Mouse (Mus musculus) forebrain, embryonic 11.5 days (tissue): ENCODE measurements at regions not wholly inside any gene's neighbourhood (a gene's known extent, or its start where the extent isn't known, plus 50 kb on each side); places are given as distances from the start of the nearest gene placed in this dataset.
A peak's percentile ranks its signal among the peaks of the same experiment; 100 is the strongest.

ENCODE experiments used
- ATAC-seq: fragments of 200-750 bp; cut with Nextera tagmentation; replicated peaks from 2 replicates; pipeline ENCODE4 v1.8.0; 2017; ENCODE audit warnings: moderate TSS enrichment; ENCODE audit not compliant: low FRiP score
- DNase-seq: peaks from one replicate; pipeline ENCODE4 v3.0.0-alpha.2; 2017; ENCODE audit warnings: low spot score
- H3K27ac ChIP-seq: fragments of 300-500 bp; sonication (generic); 2 replicates; pipeline ENCODE4 v1.5.1; 2014; ENCODE audit warnings: low read depth, low read length
- H3K27me3 ChIP-seq: fragments of 300-500 bp; sonication (generic); 2 replicates; pipeline ENCODE4 v1.6.1; 2014; ENCODE audit warnings: mild to moderate bottlenecking, low read length, mixed read lengths; ENCODE audit not compliant: control insufficient read depth, insufficient read depth
- H3K36me3 ChIP-seq: fragments of 300-500 bp; sonication (generic); 2 replicates; pipeline ENCODE4 v1.6.1; 2014; ENCODE audit warnings: mild to moderate bottlenecking, low read length, moderate library complexity, mixed read lengths; ENCODE audit not compliant: control insufficient read depth, insufficient read depth
- H3K4me1 ChIP-seq: fragments of 300-500 bp; sonication (generic); replicated peaks from 2 replicates; pipeline ENCODE4 v1.6.1; 2014; ENCODE audit warnings: low read length, mixed read lengths; ENCODE audit not compliant: control insufficient read depth, insufficient read depth
- H3K4me2 ChIP-seq: fragments of 300-500 bp; sonication (generic); 2 replicates; pipeline ENCODE4 v1.6.1; 2014; ENCODE audit warnings: low read depth, mild to moderate bottlenecking, low read length, moderate library complexity, mixed read lengths; ENCODE audit not compliant: severe bottlenecking
- H3K4me3 ChIP-seq: fragments of 300-500 bp; sonication (generic); 2 replicates; pipeline ENCODE4 v1.5.1; 2014; ENCODE audit warnings: low read depth, low read length
- H3K9ac ChIP-seq: fragments of 300-500 bp; sonication (generic); 2 replicates; pipeline ENCODE4 v1.6.1; 2014; ENCODE audit warnings: low read length
- H3K9me3 ChIP-seq: fragments of 300-500 bp; sonication (generic); 2 replicates; pipeline ENCODE4 v1.6.1; 2016; ENCODE audit warnings: low read length, mixed read lengths; ENCODE audit not compliant: control insufficient read depth
- WGBS: fragments of 180-500 bp; shearing (Covaris S2); extraction: QIAGEN DNeasy Blood & Tissue Kit; methylation state at CpG from one replicate; pipeline ENCODE4 v1.1.7; 2014; 5-methylcytosine and 5-hydroxymethylcytosine counted together

GRCm38 (mm10) chr17:94553400-94553799 is 196.4 kb downstream of the Mettl4 start:
- 91% methylated on average over 2 of the region's 2 CpGs for WGBS
- Histone ChIP-seq H3K9me3 (no peaks in the 10 kb centered on the region), H3K27ac (no peak overlapping the region), H3K36me3 (no peaks in the 10 kb centered on the region), H3K27me3 (no peaks in the 10 kb centered on the region), H3K4me2 (no peak overlapping the region), H3K4me1 (no peaks in the 10 kb centered on the region), H3K4me3 (no peak overlapping the region), H3K9ac (no peak overlapping the region)
- no peak for DNase-seq
- ATAC-seq: peak; percentile 53; the same call in 1 of the 2 replicates

- no peaks in the 10 kb centered on the region for H3K4me1 ChIP-seq
- H3K9me3 ChIP-seq: no peaks in the 10 kb centered on the region
- no peak overlapping the region for H3K4me3 ChIP-seq
- H3K36me3 ChIP-seq: no peaks in the 10 kb centered on the region
- DNase-seq (no peak), ATAC-seq (no peak)
- no peak overlapping the region for H3K27ac ChIP-seq
- 84% methylated on average over 2 of the region's 2 CpGs for WGBS
- no peak overlapping the region for H3K4me2 ChIP-seq
- H3K27me3 ChIP-seq: no peaks in the 10 kb centered on the region
- no peak overlapping the region for H3K9ac ChIP-seq
Observed at GRCm38 (mm10) chr17:94528765-94529164, 221.1 kb downstream of the Mettl4 start.
